Mouse (Mus musculus) testis, postnatal 14 days (tissue): ENCODE results near the gene Myo15b.

Source experiments
- DNase-seq: peaks from one replicate; pipeline ENCODE4 v3.0.0; 2021; ENCODE audit warnings: low spot score

The Myo15b gene

DNA sequence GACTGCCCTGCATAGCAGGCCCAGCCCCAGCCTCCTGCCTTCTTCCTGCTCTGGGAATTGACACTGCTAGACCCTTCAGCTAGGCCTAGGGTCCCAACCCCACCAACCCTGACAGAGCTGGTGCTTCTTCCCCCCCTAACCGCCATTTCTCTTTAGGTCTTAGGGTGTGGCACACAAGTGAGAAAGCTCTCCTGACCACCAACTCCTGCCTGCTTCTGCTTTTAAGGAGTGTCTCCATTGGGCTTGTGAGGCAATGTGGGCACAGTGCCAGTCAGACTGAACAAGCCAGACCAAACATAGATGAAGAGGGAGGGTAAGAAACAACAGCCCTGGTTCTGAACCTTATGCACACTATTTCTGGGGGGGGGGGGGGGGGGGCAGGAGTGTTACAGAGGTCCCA is 44.6 kb downstream of the Myo15b start:
- no peak for DNase-seq

DNA sequence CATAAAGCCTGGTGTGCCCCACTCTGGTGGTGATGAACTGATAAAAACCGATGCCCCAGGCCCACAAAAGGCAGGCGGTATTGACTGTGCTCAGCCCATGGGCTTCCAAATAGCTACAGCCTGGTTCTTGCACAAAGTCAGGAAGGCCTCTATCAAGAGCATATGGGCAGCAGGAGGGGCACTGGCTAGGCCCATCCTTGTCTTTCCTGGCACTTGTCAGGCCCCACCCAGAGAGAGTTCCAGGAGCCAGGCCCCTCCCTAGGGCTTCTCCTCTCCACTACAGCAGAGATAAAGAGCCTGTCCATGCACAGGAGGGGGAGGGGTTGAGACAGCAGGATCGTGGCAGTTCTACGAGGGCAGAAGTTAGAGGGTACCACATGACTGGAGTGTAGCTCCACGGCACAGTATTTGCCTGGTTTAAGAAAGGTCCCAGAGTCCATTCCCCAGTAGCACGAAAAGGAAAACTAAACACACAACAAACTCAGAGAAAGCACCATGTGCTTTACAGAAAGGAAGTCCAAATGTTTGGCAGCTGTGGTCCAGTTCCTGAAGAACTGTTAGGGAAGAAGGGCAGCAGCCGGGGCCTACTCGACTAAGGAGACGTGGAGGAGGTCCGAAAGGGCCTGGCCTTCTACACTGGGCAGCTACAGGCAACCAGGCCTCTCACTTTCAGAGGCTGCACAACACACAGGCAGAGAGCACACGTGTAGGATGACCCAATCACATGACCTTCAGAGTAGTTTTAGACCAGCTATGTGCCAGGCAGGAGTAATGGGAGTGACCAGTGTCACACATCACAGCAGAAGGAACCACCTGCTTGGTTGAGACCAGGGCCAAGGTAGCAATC is 45.4 kb downstream of the Myo15b start:
- DNase-seq, result no peak

DNA sequence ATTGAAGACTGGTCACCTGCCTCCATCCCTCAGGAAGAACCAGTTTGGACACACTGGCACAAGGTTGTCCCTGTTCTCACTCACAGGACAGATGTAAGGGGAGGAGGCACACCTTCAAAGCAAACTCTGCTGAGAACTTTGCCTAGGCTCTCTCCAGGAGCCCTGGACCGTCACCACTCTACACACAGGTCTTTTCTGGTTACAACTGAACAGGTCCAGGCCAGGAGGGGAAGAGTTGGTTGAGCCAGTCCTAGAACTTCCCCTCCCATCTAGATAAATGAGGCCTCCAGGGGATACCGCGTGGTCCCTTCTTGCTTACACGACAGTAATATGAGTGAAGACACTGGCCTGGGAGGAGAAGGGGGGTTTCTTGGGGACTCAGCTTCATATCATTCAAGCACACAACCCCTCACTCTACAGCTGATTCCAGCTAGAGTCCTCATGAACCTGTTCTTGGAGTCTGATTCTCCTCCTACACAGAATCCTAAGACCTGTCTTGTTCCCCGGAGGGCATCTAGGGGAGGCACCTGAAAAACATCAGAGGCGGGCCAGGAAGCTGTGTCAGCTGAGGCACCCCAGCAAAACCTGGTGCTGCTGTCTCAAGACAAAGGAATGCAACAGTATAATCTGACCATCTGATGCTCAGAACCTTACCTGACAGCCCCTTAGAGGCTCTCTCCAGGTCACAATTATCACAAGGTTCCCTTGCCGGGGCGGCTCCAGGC is 46.2 kb downstream of the Myo15b start:
- DNase-seq, result no peak

DNA sequence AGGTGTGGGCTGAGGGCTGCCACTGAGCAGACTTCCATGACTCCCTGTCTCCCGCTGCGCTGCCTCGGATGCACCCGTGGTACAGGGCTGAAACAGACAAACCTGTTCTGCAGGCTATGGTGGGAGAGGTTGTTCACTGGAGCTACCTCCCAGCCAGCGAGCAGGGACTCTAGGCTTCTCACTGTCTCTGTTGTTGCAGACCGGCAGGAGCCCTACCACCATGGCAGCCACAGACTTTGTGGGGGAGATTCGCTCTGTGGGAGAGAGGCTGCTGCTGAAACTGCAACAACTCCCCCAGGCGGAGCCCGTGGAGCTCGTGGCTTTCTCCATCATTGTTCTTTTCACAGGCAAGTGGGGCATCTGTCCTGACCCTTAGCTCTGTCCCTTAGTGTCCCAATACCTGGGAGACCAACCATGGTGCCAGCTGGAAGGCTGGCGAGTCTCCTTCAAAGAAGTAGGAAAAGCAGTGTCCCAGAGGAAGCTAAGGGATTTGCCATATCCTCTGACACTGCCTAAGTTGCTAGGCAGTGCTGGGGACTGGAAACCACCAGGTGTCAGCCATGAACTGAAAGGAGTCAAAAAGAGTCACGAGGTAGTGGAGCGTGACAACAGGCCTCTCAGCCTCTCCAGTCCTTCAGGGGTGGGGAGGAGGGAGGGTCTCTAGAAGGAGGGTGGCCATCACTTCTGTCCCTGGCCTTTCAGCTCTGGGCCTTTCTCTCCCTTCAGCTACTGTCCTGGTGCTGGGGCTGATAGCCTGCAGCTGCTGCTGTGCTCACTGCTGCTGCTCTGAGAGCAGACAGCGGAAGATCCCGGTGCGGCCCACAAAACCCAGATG is 47.0 kb downstream of the Myo15b start:
- no peak for DNase-seq

DNA sequence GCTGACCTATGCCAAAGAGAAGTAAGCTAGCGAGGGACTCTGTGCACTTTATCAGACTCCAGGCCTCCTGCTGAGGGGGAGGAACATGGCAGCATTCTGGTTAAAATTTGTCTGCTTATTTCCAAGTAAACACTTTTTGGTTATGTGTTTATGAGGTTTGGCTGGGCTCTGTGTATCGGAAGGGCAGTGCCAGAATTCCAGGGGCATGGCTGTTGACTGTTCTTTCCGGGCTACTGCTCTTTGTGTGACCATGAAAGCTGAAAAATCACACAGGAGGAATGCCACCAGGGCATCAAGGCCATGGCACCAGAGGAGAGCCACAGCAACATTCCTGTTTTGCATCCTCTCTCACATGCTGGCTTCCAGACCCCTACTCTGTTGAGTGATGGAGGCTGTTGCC is 47.9 kb downstream of the Myo15b start:
- no peak for DNase-seq

DNA sequence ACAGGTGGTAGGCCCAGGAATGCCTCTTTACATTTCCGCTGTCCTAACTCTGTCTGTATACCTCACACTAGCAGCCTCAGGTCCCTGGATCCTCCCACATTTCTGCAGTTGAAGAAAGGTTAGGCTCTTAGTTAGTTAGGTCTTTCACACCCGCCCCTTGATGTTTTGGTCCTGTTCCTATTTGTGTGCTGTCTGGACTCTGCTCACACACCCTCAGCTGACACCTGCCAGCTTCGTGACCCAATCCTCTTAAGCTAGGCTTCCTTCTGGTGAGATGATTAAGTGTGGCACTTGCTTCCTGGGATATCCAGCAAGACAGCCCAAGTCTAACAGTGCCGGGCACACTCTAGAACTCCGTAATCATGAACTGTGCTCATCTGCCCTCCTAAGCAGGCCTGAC is 48.3 kb downstream of the Myo15b start:
- no peak for DNase-seq

DNA sequence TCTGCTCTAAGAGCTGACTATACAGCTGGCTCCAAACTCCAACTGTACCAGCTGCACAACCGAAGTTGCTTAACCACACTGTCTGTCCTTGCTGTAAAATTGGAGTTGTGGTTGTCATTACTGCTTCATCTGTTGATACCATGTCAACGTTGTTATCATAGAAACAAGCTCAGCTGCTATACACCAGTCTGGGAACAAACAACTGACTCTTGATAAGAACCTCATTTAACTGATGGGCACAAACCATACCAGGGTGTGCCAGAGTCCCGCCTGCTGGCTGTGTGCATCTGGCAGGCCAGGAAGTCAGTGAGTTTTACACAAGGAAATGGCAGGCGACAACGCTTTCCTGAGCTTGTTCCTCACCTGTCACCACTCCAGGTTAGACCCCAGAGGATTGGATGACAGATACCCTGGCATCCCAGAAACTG is 52.9 kb downstream of the Myo15b start:
- DNase-seq, result no peak

DNA sequence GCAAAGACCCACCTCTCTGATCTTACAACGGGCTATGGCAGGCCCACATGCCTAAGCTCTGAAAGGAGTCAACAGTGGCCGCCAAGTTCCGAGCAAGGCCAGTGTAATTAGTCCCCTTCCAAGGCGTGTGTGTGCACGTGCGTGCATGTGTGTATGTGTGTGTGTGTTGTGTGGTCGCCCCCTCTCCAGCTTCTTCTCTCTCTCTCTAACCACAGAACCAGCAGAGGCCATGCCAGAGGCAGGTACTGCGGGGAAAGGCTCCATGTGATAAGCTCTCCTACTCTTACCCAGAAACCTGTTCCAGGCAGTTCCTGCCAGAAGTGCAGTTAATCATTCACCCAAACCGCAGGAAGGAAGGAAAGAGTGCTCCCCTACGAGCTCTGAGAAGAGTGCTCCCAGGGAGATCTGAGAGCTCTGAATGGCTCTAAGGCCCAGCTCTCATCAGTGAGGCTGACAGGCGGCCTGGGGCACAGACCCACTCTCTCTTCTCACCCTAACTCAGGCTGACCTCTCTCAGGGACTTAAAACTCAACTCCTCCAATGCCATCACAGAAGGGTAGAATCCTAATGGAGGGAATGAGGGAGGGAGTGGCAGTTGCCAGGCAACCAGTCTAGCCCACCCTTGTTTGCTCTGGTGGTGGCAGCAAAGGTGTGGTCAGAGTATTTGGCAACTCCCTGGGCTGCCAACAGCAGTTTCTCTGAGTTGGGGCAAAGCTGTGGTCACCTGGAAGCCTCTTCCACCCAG is 53.6 kb downstream of the Myo15b start, which contains the start of gene Smim6:
Smim6 (plus strand) TSS at position 386 of the 745 bp plus-strand sequence.
- DNase-seq, result no peak

DNA sequence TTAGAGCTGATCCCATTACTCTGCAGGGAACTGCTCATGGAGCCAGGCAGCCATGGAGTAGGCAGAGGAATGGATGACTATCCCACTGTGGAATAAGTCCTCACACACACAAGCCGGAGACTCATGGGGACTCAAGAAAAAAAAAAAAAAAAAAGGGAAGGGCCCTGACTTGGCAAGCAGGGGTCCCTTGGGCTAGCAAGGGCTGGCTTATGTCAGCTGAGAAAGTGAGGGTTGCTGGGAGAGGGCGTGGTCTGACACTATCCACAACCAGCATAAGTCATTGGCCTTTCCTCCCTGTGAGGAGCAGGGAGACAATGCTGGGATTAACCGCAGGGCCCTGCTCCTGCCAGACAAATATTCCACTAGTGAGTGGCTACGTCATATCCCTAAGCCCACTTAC is 58.4 kb downstream of the Myo15b start:
- no peak for DNase-seq

DNA sequence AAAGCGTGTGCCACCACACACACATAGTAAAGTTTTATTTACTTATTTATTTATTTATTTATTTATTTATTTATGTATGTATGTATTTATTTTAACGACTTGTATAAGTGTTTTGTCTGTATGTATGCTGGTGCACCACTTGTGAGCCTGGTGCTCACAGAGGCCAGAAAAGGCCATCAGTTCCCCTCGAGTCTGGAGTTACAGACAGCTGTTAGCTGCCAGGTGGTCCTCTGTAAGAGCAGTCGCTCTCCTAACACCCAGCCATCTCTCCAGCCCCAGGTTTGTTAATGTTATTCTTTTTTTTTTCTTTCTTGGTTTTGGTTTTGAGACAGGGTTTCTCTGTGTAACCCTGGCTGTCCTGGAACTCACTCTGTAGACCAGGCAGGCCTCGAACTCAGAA is 60.4 kb downstream of the Myo15b start:
- DNase-seq, result no peak

DNA sequence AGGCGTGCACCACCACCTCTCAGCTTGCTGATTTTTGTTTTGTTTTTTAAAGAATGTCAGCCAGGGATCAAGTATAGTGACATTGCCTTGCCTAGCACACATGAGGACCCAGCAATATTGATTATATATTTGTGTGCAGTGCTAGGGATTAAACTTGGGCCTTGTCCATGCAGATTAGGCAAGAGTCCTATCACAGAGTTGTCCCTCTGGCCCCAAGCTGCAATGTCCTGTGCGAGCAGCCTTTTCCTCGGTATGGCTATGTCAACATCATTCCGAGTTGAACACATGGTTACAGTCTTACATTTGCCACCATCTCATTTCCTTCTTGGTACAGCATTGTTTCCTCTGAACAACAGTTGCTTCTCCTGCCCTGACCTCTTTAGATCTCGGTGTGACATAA is 60.9 kb downstream of the Myo15b start:
- DNase-seq, result no peak

DNA sequence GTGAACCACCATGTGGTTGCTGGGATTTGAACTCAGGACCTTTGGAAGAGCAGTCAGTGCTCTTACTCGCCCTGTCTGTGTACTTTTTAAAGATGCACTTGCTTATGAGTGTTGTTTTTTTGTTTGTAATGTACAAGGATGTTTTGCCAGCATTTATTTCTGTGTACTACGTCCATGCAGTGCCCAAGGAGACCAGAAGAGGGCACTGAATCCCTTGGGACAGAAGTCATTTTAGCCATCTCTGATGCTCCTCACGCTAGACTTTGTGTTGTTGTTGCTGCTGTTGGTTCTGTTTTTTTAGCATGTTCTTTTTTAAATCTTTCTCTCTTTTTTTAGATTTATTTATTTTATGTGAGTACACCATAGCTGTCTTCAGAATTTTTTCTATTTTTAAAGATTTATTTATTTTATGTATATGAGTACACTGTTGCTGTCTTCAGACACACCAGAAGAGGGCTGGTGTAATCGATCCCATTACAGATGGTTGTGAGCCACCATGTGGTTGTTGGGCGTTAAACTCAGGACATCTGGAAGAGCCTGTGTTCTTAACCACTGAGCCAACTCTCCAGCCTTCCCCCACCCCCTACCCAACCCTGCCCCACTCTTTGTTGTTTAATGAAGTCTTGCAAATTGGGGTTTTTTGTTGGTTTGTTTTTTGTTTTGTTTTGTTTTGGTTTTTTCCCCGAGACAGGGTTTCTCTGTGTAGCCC is 62.1 kb downstream of the Myo15b start:
- no peak for DNase-seq

DNA sequence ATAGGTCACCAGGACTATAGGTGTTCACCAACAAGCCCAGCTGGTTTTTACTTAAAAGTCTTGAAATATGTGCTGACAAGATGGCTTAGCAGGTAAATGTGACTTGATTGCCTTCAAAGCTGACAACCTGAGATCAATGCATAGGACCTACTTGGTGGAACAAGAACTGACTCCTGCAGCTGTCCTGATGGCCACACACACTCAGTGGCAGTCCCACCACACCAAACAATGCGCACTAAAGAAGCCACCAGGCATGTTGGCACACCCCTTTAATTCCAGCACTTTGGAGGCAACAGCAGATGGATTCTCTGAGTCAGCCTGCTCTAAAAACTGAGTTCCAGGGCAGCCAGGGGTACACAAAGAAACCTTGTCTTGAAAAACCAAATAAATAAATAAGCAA is 63.8 kb downstream of the Myo15b start:
- no peak for DNase-seq

DNA sequence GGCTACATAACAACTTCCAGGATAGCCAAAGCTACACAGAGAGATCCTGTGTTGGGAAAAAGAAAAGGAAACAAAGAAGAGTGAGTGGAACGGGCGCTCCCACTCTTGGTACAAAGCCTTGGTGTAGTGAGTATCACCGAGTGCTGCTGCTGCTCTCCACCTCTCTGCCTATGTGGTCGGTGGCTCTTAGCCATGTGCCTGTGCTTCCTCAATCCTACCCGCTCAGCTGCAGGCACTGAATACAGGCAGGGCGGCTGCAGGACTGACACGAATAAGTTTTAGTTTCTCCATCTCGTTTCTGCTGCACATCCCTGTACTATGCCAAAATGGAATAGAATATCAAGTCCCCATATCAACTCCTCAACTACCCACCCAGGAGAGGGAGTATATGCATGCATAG is 70.8 kb downstream of the Myo15b start:
- DNase-seq, result no peak

DNA sequence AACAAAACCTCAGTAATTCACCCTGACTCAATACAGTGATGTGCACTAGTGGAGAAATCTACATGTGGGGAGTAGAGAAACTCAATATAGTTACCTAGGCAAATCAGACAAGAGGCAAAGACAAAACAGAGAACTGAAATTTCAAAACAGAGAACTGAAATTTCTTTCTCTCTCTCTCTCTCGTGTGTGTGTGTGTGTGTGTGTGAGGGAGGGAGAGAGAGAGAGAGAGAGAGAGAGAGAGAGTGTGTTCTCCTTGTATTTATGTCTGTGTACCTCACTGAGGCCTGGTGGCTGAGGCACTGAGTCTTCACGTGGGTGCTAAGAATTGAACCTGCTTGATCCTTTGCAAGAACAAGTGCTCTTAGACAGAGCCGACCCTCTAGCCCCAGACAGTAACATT is 71.6 kb downstream of the Myo15b start:
- DNase-seq, result no peak

DNA sequence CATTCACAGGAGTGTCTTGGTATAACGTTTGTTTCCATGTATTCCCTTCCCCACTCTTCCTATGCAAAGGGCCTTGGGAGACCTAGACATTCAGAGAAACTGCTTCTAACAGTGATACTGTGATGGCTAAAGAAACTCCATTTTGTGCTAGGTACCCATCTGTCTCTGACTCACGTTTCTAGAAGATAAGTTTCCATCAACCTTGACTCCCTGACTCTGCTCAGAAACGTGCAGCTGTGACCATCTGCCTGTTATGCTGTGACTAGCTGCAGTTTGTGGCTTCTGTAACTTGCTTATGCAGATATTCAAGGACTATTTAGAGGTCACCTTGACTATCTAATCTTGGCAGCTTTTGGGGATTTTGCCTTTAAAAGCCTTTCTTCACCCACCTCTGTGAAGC is 73.0 kb downstream of the Myo15b start:
- no peak for DNase-seq

DNA sequence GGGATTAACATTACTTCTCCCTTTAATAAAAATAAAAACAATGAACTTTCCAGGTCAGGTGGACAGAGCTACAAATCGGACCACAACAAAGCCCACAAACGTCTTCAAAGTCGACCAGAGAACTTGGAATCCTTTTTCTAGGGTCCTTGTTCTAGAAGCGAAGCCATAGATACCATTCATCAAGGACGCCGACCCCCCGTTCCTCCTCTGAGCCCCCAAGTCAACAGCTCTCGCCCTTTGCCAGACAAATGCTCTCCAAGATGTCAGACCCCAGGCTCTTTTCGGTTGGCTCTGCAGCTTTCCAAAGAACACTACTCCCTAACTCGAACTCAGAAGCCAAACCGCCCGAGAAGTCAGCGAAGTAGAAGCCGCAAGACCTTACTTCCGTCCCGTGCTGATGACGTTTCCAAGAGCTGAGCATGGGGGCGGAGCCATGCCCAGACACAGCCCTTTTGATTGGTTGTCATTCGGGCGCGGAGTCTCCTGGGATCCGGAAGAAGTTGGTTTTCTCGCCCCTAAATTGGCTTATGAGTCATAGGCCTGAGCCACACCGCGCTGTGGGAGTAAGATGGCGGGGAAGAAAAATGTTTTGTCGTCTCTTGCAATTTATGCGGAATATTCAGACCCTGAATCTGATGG is 75.0 kb downstream of the Myo15b start, which contains the start of the genes Sap30bp and Recql5:
Sap30bp (plus strand) TSS at position 175 of the 639 bp plus-strand sequence.
Recql5 (minus strand) TSS at position 370 of the 639 bp plus-strand sequence.
- peak; percentile 97 for DNase-seq

DNA sequence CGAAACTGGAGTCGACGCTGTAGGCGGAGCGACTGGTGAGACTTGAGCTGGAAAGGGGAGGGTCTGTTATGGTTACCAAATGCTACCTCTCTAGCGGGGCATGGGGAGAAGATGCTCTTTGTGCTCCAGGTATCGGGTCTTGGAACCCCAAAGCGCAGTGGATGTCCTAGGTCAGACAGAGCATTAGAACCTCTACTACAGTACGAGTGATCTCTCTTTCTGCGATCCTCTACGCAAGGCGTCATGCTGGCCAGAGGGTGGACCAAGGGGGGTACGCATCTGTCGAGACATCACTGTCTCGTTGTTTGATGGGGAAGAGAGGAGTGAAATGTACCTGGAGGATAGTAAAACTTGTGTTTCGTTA is 75.5 kb downstream of the Myo15b start:
- no peak for DNase-seq

DNA sequence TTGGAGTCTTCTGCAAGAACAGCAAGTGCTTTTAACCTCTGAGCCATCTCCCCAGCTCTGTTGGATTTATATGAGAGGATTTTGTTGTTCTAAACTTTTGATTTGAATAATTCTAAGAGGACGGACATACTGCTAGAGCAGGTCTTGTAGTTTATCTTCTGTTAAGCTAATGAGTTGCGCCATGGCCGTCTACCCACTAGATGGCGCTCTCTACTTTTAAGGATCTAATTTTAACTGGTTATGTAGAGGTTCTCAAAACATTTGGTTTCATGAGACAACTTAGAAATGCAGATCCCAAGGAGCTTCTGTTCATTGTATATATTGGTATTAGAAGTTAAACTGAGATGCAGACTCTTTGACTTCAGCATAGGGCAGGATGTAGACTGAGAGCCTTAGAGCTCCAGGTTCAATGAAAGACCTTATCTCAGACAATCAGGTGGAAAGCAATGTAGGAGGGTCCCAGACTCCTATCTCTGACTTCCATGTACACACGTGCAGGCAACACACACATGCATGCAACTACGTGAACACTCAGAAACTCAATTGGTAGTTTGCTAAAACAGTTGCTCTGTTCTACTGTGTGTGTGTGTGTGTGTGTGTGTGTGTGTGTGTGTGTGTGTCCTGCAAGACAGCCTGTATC is 81.6 kb downstream of the Myo15b start:
- no peak for DNase-seq

DNA sequence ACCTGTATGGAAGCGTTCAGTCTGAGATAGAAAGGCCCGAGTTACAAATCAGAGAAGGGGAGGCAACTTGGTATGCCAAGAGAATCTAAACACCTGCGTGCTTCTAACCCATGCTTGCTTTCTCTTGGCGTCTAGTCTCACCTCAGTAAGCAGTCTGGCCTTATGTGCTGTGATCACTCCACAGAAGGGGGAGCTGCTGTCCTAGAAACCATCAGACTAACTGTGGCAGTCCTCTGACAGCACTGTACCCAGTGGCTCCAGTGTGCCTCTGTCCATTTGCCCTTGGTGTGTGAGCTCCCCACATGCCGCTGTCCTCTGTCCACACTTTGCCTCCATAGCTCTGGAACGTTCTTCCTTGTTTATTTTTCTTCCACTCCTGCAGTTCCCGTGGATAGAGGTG is 83.8 kb downstream of the Myo15b start:
- no peak for DNase-seq
